Mouse (Mus musculus) gonadal fat pad, adult 2 months (tissue): ENCODE results near the gene Nrcam. TPM values are rescaled to one million over a fixed set of nuclear protein-coding genes. Genes with fewer than 3 reads are reported as not detected.
A peak's percentile ranks its signal among the peaks of the same experiment; 100 is the strongest.

ENCODE experiments used
- DNase-seq: peaks from one replicate; pipeline ENCODE4 v3.0.0-alpha.2; 2012; ENCODE audit warnings: low read depth
- polyA plus RNA-seq: library from polyadenylated mRNA; depleted of rRNA; stranded (reverse); fragments of >200 nt; gene quantifications from 2 replicates; pipeline ENCODE4 v1.2.3, GENCODE M21; 2012

Nrcam gene
- polyA plus RNA-seq, 1 experiment, result 0.24 TPM

- DNase-seq, result no peak
These were observed 190.9 kb downstream of the Nrcam start for GRCm38 (mm10) chr12:44519440-44520141.

- DNase-seq, result no peak
These were observed 192.8 kb downstream of the Nrcam start for GRCm38 (mm10) chr12:44521496-44521895.

GRCm38 (mm10) chr12:44524621-44525565 is 196.2 kb downstream of the Nrcam start:
- DNase-seq, result no peak

GRCm38 (mm10) chr12:44528391-44529016 is 199.8 kb downstream of the Nrcam start:
- DNase-seq, result no peak

- DNase-seq, result no peak
These were observed 203.8 kb downstream of the Nrcam start for GRCm38 (mm10) chr12:44532337-44533113.

GRCm38 (mm10) chr12:44534100-44534633 is 205.5 kb downstream of the Nrcam start:
- DNase-seq, result no peak

- no peak for DNase-seq
These were observed 206.9 kb downstream of the Nrcam start for GRCm38 (mm10) chr12:44535623-44536022.

GRCm38 (mm10) chr12:44547721-44548369 is 219.2 kb downstream of the Nrcam start:
- DNase-seq, result peak; percentile 6

GRCm38 (mm10) chr12:44548465-44548864 is 219.8 kb downstream of the Nrcam start:
- no peak for DNase-seq

GRCm38 (mm10) chr12:44551614-44552013 is 222.9 kb downstream of the Nrcam start:
- no peak for DNase-seq

GRCm38 (mm10) chr12:44554051-44554450 is 225.4 kb downstream of the Nrcam start:
- DNase-seq, result no peak

GRCm38 (mm10) chr12:44554808-44555207 is 226.1 kb downstream of the Nrcam start:
- no peak for DNase-seq

GRCm38 (mm10) chr12:44560002-44560401 is 231.3 kb downstream of the Nrcam start:
- no peak for DNase-seq

- DNase-seq, result no peak
These were observed 241.4 kb downstream of the Nrcam start for GRCm38 (mm10) chr12:44570070-44570469.

GRCm38 (mm10) chr12:44572664-44573063 is 244.0 kb downstream of the Nrcam start:
- no peak for DNase-seq

GRCm38 (mm10) chr12:44574167-44574566 is 245.5 kb downstream of the Nrcam start:
- DNase-seq, result no peak

GRCm38 (mm10) chr12:44601410-44602149 is 272.9 kb downstream of the Nrcam start:
- DNase-seq, result no peak

GRCm38 (mm10) chr12:44602269-44602957 is 273.7 kb downstream of the Nrcam start:
- DNase-seq, result no peak

GRCm38 (mm10) chr12:44602958-44603331 is 274.3 kb downstream of the Nrcam start:
- no peak for DNase-seq
